Mouse (Mus musculus): ENCODE data around the gene Dock7. TPM values are rescaled to one million over a fixed set of nuclear protein-coding genes. Genes with fewer than 3 reads are reported as not detected.

Dock7 gene
- polyA plus RNA-seq (2015; fragmentation: Nextera tagmentation; extraction: Ambion mirVana): 40.8 and 53.3 TPM in 2 replicates

DNA sequence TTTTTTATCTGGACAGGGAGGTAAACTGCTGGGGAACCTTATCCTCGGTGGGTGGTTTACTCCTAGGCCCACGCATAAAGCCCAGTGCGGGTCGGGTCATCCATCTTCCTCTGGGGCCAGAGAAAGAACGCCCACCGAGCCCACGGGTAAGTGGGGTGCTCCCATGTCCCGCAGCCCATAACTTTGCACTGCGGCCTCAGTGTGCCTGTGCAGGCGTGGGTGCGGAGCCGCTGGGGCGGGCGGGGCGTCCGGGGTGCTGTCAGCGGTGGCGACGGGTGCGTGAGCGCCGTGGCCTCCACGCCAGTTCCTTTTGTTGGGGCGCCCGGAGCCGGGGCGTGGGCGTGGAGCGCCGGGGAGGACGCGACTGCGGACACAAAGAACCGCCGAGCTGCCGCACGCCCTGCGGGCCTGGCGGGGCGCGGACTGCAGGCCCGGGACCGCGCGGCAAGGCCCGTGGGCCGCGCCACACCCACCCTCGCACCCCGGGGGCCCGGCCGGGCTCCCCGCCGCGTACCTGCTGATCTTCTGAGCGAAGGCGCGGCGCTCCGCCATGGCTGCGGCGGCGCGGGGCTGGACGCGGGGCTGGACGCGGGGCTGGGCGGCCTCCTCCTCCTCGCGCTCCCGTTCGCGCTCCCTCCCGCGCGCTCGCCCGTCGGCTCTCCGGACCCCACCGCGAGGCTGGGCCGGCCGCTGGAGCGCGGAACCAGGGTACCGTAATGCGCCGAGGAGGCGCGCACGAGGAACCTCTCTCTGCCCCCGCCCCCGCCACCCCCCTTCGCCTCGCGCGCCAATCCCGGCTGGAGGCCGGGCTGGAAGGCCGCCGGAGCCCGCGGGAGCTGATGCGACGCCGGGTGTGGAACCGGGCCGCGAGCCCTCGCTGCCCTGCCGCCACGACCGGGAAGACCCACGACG lies at the start of gene Dock7:
Gene Dock7 (minus strand): TSS at position 705 of the 912 bp plus-strand sequence.
- peak within 1 kb of the TSS; percentile 92 for H3K4me3 ChIP-seq (ENCODE audit: low read length)
- peak within 1 kb of the TSS; percentile 72 for H3K4me2 ChIP-seq (ENCODE audit: low read length)
- no peaks in the 10 kb centered on the region for H3K27me3 ChIP-seq (replicated peaks; ENCODE audit: control insufficient read depth, insufficient read depth, low read length)
- H3K27ac ChIP-seq (ENCODE audit: low read depth, low read length): peak within 1 kb of the TSS; percentile 95
- no peaks in the 10 kb centered on the region for H3K9me3 ChIP-seq (ENCODE audit: control insufficient read depth, low read length)
- WGBS: under 1% methylated on average over 87 of the region's 117 CpGs
- peak; percentile 95 for ATAC-seq
- peaks cover 30% of the 10 kb centered on the region for H3K4me1 ChIP-seq (ENCODE audit: control insufficient read depth, insufficient read depth, low read depth, low read length)
- no peaks in the 10 kb centered on the region for H3K36me3 ChIP-seq (ENCODE audit: control insufficient read depth, insufficient read depth, low read length)
- peak within 1 kb of the TSS; percentile 99 for H3K9ac ChIP-seq (ENCODE audit: low read depth, low read length)

DNA sequence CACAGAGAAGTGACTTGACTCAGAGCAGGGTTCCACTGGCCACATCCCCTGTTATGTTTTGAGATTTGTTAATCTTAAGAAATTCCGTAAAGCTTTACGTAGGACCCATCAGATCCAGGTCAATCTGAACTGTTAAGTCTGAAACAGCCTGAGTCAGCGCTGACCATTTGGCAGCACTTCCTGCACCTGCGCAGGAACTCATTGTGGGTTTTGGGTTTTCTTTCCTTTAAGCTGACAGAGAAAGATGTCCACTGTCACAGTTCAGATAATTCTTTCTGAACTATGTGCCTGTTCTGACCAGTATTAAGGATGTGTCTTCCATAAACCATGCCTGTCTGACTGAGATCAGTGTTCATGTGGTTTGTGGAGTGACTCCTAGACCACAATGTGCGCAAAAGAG lies 48.2 kb upstream of the Dock7 start:
- WGBS: 95% methylated on average over 5 of the region's 5 CpGs
- no peak overlapping the region for H3K27ac ChIP-seq (ENCODE audit: low read depth, low read length)
- ATAC-seq: no peak

DNA sequence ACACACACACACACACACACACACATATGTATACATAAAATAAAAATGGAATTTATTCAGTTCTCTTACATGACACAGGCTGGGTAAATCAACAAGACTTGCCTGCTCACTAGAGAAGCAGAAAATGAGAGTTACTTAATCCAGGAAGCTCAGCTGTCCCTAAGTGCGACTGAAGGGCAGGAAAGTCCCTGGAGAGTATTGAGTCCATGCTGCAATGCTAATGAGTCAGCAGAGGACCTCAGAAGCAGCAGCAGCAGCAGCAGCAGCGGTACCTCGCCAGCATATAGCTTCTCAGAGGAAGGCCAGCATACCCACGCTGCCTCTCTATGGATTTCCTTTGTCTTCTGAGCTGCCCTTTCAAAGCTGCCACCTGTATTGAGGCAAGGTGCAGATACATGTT lies 42.8 kb upstream of the Dock7 start:
- Histone ChIP-seq H3K4me1 (ENCODE audit: control insufficient read depth, insufficient read depth, low read depth, low read length) (peaks cover 6% of the 10 kb centered on the region), H3K9me3 (ENCODE audit: control insufficient read depth, low read length) (no peaks in the 10 kb centered on the region), H3K9ac (ENCODE audit: low read depth, low read length) (no peak overlapping the region), H3K36me3 (ENCODE audit: control insufficient read depth, insufficient read depth, low read length) (no peaks in the 10 kb centered on the region), H3K4me2 (ENCODE audit: low read length) (no peak overlapping the region), H3K27me3 (replicated peaks; ENCODE audit: control insufficient read depth, insufficient read depth, low read length) (no peaks in the 10 kb centered on the region), H3K27ac (ENCODE audit: low read depth, low read length) (no peak overlapping the region), H3K4me3 (ENCODE audit: low read length) (no peak overlapping the region)
- ATAC-seq: no peak
- 13% methylated on average over 4 of the region's 4 CpGs for WGBS

More for the DNA sequence above, 48.2 kb upstream of the Dock7 start:
- Histone ChIP-seq H3K9me3 (ENCODE audit: control insufficient read depth, low read length) (no peaks in the 10 kb centered on the region), H3K4me2 (ENCODE audit: low read length) (no peak overlapping the region), H3K4me1 (ENCODE audit: control insufficient read depth, insufficient read depth, low read depth, low read length) (no peaks in the 10 kb centered on the region), H3K9ac (ENCODE audit: low read depth, low read length) (no peak overlapping the region), H3K4me3 (ENCODE audit: low read length) (no peak overlapping the region), H3K36me3 (ENCODE audit: control insufficient read depth, insufficient read depth, low read length) (no peaks in the 10 kb centered on the region), H3K27me3 (replicated peaks; ENCODE audit: control insufficient read depth, insufficient read depth, low read length) (no peaks in the 10 kb centered on the region)

DNA sequence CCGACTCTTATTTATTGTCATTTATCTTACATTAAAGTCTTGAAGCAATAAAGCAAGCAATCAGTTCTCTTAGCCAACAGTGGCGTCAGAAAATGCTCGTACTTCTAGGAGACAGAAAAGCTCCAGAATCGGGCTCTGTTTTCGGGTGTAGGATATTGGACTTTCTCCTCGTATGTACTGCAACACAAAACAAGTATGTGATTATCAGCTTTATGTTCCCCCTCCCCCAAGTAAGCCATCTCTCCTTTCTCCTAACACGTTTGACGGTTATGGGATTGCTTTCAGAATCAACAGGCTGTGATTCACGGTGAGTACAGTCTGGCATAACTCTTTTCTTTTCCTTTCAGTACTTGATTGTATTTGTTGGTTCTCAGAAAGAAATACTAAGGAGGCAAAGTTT lies 42.3 kb upstream of the Dock7 start:
- no peak for ATAC-seq
- H3K9ac ChIP-seq (ENCODE audit: low read depth, low read length): no peak overlapping the region
- no peak overlapping the region for H3K4me2 ChIP-seq (ENCODE audit: low read length)
- H3K27me3 ChIP-seq (replicated peaks; ENCODE audit: control insufficient read depth, insufficient read depth, low read length): no peaks in the 10 kb centered on the region
- H3K9me3 ChIP-seq (ENCODE audit: control insufficient read depth, low read length): no peaks in the 10 kb centered on the region
- no peaks in the 10 kb centered on the region for H3K36me3 ChIP-seq (ENCODE audit: control insufficient read depth, insufficient read depth, low read length)
- no peak overlapping the region for H3K4me3 ChIP-seq (ENCODE audit: low read length)
- 52% methylated on average over 9 of the region's 9 CpGs for WGBS
- H3K27ac ChIP-seq (ENCODE audit: low read depth, low read length): no peak overlapping the region
- H3K4me1 ChIP-seq (ENCODE audit: control insufficient read depth, insufficient read depth, low read depth, low read length): peaks cover 6% of the 10 kb centered on the region

DNA sequence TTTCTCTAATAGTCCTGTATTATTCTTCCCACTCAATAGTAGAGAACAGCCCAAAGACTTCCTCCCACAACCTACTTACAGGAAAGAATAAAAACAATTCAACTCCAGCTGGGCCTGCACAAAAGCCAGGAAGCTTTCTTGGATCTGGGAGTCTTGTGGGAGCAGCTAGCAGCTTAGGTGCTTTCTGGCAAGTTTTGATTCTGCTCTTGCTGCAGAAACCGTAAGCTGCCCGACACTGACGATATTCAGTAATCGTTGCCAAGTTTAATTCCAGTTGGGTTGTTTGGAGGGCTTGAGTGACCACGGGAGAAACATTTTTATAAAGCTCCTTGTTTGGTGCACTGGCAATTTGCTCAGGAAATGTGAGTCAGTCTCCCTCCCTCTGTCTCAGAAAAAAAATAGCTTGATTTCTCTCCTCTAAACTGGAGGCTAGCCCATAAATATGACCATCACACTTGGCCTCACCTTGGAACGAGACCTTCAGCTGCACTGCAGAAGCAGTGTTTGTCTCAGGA lies 40.8 kb upstream of the Dock7 start:
- Histone ChIP-seq H3K4me1 (ENCODE audit: control insufficient read depth, insufficient read depth, low read depth, low read length) (peaks cover 6% of the 10 kb centered on the region), H3K27ac (ENCODE audit: low read depth, low read length) (no peak overlapping the region), H3K27me3 (replicated peaks; ENCODE audit: control insufficient read depth, insufficient read depth, low read length) (no peaks in the 10 kb centered on the region), H3K36me3 (ENCODE audit: control insufficient read depth, insufficient read depth, low read length) (no peaks in the 10 kb centered on the region), H3K9me3 (ENCODE audit: control insufficient read depth, low read length) (no peaks in the 10 kb centered on the region), H3K4me3 (ENCODE audit: low read length) (no peak overlapping the region), H3K4me2 (ENCODE audit: low read length) (peak overlapping the region; percentile 14), H3K9ac (ENCODE audit: low read depth, low read length) (no peak overlapping the region)
- 4% methylated on average over 6 of the region's 6 CpGs for WGBS
- no peak for ATAC-seq

DNA sequence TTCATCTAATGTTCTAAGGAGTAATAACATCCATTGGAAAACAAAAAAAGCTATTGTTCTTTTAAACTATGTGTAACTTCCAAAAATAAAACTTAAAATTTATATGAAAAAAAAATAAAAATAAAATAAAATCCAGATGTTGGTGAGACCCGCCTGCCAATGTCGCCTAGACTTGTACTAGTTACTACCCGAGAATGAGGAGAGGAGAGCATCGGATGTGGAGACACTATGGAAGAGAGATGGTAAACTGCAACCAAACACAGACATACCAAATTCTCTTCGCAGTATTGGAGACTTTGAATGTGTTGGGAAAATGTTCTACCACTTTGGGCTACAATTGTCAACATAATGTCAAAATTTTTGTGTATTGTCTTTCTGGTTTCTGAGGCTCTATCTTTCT lies 40.2 kb upstream of the Dock7 start:
- WGBS: 18% methylated on average over 5 of the region's 5 CpGs
- no peak overlapping the region for H3K27ac ChIP-seq (ENCODE audit: low read depth, low read length)
- H3K4me3 ChIP-seq (ENCODE audit: low read length): no peak overlapping the region
- no peaks in the 10 kb centered on the region for H3K9me3 ChIP-seq (ENCODE audit: control insufficient read depth, low read length)
- no peaks in the 10 kb centered on the region for H3K36me3 ChIP-seq (ENCODE audit: control insufficient read depth, insufficient read depth, low read length)
- no peaks in the 10 kb centered on the region for H3K27me3 ChIP-seq (replicated peaks; ENCODE audit: control insufficient read depth, insufficient read depth, low read length)
- no peak overlapping the region for H3K9ac ChIP-seq (ENCODE audit: low read depth, low read length)
- ATAC-seq: no peak
- H3K4me2 ChIP-seq (ENCODE audit: low read length): no peak overlapping the region
- peaks cover 6% of the 10 kb centered on the region for H3K4me1 ChIP-seq (ENCODE audit: control insufficient read depth, insufficient read depth, low read depth, low read length)

DNA sequence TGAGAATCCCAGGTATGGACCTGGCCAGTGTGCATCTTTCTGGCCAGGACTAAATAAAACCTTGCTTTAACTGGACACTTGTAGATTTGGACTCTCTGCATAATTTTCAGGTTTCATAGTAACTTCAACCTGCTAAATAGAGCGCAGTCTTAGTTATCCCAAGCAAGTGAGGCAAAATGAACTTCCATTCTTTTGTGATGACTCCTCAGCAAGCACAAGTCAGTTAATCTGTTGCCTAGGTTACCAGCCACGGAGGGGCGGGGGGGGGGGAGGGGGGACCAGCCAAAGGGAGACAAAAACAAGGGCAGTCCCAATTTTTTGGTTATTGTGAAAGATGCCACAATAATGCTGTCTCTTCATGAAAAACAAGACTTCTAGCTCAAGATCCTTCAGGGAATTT lies 39.7 kb upstream of the Dock7 start:
- no peaks in the 10 kb centered on the region for H3K27me3 ChIP-seq (replicated peaks; ENCODE audit: control insufficient read depth, insufficient read depth, low read length)
- 5% methylated on average over 3 of the region's 3 CpGs for WGBS
- H3K9ac ChIP-seq (ENCODE audit: low read depth, low read length): no peak overlapping the region
- H3K4me1 ChIP-seq (ENCODE audit: control insufficient read depth, insufficient read depth, low read depth, low read length): peaks cover 6% of the 10 kb centered on the region
- no peaks in the 10 kb centered on the region for H3K9me3 ChIP-seq (ENCODE audit: control insufficient read depth, low read length)
- no peak overlapping the region for H3K4me3 ChIP-seq (ENCODE audit: low read length)
- ATAC-seq: no peak
- no peaks in the 10 kb centered on the region for H3K36me3 ChIP-seq (ENCODE audit: control insufficient read depth, insufficient read depth, low read length)
- H3K4me2 ChIP-seq (ENCODE audit: low read length): no peak overlapping the region
- no peak overlapping the region for H3K27ac ChIP-seq (ENCODE audit: low read depth, low read length)

DNA sequence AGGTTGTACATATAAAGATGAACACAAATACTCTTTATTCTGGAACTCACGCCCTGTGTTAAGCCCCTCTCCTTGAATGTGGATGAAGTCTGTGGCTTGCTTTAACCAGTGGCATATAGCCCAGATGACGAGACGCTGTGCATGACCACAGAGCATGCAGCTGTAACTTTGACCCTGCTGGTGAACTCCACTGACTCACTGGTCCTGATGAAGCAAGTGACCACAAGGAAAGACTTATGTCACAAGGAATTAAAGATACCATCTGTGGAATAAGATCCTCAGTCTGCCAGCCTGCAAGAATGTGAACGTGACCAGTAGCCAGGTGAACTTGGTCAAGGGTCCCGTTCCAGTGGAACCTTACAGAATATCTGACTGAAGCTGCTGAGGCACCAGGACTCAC lies 37.8 kb upstream of the Dock7 start:
- Histone ChIP-seq H3K36me3 (ENCODE audit: control insufficient read depth, insufficient read depth, low read length) (no peaks in the 10 kb centered on the region), H3K4me3 (ENCODE audit: low read length) (no peak overlapping the region), H3K9me3 (ENCODE audit: control insufficient read depth, low read length) (no peaks in the 10 kb centered on the region), H3K4me1 (ENCODE audit: control insufficient read depth, insufficient read depth, low read depth, low read length) (peaks cover 6% of the 10 kb centered on the region), H3K4me2 (ENCODE audit: low read length) (no peak overlapping the region), H3K27me3 (replicated peaks; ENCODE audit: control insufficient read depth, insufficient read depth, low read length) (no peaks in the 10 kb centered on the region), H3K9ac (ENCODE audit: low read depth, low read length) (no peak overlapping the region), H3K27ac (ENCODE audit: low read depth, low read length) (no peak overlapping the region)
- WGBS: 91% methylated on average over 5 of the region's 5 CpGs
- ATAC-seq: no peak

DNA sequence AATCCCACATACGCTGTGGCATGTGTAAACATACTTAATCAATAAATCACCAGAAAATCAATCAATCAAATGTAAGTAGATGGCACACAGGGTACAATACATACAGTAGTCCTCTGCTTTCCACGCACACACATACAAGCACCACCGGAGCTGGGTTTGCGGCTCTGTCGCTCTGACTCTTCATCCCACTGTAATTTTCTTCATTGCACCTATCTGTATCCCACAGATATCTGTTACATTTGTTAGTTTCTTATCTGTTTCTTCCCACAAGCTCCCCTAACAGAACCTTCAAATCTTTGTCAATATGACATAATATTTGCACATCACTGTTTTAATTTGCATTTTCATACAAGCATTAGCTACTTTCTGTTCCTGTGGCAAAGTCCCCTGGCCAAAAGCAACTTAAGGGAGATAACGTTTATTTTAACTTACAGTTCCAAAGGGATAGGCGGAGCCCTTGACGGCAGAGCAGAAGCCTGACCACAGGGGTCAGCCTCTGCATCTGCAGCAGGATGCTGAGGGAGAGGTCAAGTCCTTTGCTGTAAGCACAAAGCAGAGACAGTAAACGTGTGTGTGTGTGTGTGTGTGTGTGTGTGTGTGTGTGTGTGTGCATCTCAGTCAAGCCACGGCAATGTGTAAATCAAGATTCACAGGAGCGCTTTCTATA lies 36.1 kb upstream of the Dock7 start:
- Histone ChIP-seq H3K9me3 (ENCODE audit: control insufficient read depth, low read length) (no peaks in the 10 kb centered on the region), H3K4me2 (ENCODE audit: low read length) (no peak overlapping the region), H3K4me3 (ENCODE audit: low read length) (no peak overlapping the region), H3K27ac (ENCODE audit: low read depth, low read length) (no peak overlapping the region), H3K4me1 (ENCODE audit: control insufficient read depth, insufficient read depth, low read depth, low read length) (peaks cover 5% of the 10 kb centered on the region), H3K36me3 (ENCODE audit: control insufficient read depth, insufficient read depth, low read length) (no peaks in the 10 kb centered on the region), H3K27me3 (replicated peaks; ENCODE audit: control insufficient read depth, insufficient read depth, low read length) (no peaks in the 10 kb centered on the region), H3K9ac (ENCODE audit: low read depth, low read length) (no peak overlapping the region)
- WGBS: 65% methylated on average over 11 of the region's 11 CpGs
- ATAC-seq: no peak
